Mouse (Mus musculus) brain, embryonic 14.5 days (tissue): ENCODE results near the gene Bcat1. TPM values are rescaled to one million over a fixed set of nuclear protein-coding genes. Genes with fewer than 3 reads are reported as not detected.
A peak's percentile ranks its signal among the peaks of the same experiment; 100 is the strongest.

Experiments
- DNase-seq: peaks from one replicate; pipeline ENCODE4 v3.0.0-alpha.2; 2011; ENCODE audit warnings: low read depth
- CTCF ChIP-seq: fragments of 200-500 bp; IDR thresholded peaks from 2 replicates; pipeline ENCODE4 v1.5.1; 2012; ENCODE audit warnings: inconsistent platforms, mild to moderate bottlenecking, moderate library complexity, borderline replicate concordance; ENCODE audit not compliant: insufficient read depth, insufficient read length; ENCODE audit errors: extremely low read depth
- POLR2A ChIP-seq: fragments of 200-500 bp; IDR thresholded peaks from 2 replicates; pipeline ENCODE4 v1.6.1; 2012; ENCODE audit warnings: mild to moderate bottlenecking, inconsistent platforms, borderline replicate concordance; ENCODE audit not compliant: poor library complexity, insufficient read depth, insufficient read length, severe bottlenecking; ENCODE audit errors: extremely low read depth
- polyA plus RNA-seq: library from polyadenylated mRNA; depleted of rRNA; stranded (reverse); fragments of >200 nt; gene quantifications from 2 replicates; pipeline ENCODE4 v1.2.3, GENCODE M21; 2012

Gene Bcat1
- polyA plus RNA-seq, 1 experiment: 34.6 TPM

- TF ChIP-seq POLR2A (no peak), CTCF (peak; percentile 9; the same call in 1 of the 2 replicates)
- DNase-seq: no peak
Measured at GRCm38 (mm10) chr6:144989193-144989592, 86.8 kb downstream of the Bcat1 start.

DNA sequence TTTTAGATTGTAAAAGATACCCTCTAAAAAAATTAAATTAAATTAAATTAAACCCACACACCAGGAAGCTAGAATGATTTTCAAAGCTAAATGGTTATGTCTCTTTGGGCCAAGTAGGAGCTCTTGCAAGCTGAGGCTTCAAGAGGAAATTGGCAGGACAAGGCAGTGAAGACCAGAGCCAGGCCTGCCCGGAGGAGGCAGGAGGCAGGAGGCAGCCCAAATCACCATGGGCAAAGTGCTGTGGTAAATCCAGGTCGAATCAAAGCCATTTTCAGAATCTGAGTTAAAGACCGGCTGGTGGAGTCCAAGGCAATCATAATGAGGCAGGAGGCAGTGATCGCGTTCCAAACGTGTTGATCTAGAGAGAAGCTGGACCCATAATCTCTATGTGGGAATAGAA is 88.3 kb downstream of the Bcat1 start:
- DNase-seq: no peak
- no peak for TF ChIP-seq CTCF
- TF ChIP-seq POLR2A: no peak

DNA sequence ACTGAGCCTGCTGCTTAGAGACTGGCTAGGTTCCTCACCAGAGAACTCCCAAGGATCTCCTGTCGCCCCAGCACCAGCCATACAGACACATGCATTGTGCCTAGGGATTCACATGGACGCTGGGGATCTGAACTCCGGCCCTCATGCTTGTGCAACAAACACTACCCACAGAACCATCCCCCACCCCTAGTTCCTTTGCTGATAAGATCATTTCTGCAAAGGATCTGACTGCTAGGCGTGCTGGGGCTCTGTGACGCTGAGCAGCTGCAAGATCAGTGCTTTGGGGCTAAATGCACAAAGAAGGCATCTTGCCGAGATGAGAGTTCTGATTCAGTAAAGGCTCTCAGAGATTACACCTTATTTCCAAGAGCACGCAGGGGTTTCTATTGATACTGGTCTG is 88.8 kb downstream of the Bcat1 start:
- DNase-seq: no peak
- no peak for TF ChIP-seq CTCF
- TF ChIP-seq POLR2A: no peak

DNA sequence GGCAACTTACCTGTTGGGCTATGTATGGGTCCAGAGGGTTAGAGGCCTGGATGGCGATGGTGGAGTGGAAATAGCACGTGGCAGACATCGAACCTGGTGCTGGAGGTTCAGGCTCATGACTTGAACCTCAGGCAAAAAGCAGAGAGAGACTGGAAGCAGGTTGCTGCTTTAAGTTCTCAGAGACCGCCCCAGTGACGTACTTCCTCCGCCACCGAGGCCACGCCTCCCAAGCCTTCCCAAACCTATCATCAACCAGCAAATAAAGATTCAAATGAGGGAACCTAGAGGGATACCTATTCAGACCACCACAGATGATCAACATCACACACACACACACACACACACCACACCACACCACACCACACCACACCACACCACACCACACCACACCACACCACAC is 91.8 kb downstream of the Bcat1 start:
- TF ChIP-seq POLR2A (no peak), CTCF (no peak)
- no peak for DNase-seq

GRCm38 (mm10) chr6:144982093-144982492 is 93.9 kb downstream of the Bcat1 start:
- no peak for DNase-seq
- TF ChIP-seq POLR2A: no peak
- TF ChIP-seq CTCF: no peak

GRCm38 (mm10) chr6:144972351-144972750 is 103.6 kb downstream of the Bcat1 start:
- TF ChIP-seq POLR2A (no peak), CTCF (no peak)
- no peak for DNase-seq

DNA sequence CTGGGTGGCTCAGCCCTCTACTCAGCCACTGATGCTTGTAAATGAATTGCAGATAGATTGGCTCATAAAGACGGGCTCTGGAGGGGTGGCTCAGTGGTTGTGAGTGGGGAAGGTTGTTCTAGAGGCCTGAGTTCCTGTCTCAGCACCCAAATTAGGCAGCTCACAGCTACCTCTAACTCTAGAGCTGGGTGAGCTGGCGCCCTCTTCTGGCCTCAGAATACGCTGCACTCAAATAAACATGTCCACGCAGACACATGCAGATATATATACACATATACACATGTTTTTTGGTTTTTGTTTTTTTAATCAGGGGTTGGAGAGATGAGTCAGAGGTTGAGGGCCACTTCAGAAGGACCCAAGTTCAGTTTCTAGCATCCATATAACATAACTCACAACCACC is 105.1 kb downstream of the Bcat1 start:
- TF ChIP-seq CTCF (peak; percentile 20; the same call in 1 of the 2 replicates), POLR2A (no peak)
- no peak for DNase-seq

DNA sequence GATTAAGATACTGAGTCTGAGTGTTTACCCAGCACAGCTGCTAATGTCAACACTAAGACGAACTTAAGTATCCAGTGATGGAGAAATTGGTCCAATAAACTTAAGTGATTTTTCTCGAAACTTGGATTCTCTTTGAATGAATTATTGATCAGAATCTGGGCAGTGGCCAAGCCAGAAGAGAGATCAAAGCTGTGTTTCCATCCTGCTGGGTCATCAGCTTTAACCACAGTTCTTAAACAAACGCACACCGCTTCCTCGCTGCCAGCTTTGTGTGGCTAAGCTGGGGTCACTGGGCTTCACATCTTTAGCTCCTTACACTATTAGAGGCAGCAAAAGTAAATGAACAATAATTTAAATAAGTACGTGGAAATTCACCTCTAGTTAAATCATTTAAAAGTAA is 108.4 kb downstream of the Bcat1 start:
- TF ChIP-seq CTCF (no peak), POLR2A (no peak)
- no peak for DNase-seq

- no peak for TF ChIP-seq POLR2A
- peak; percentile 31; the same call in 1 of the 2 replicates for TF ChIP-seq CTCF
- peak; percentile 71 for DNase-seq
Measured at GRCm38 (mm10) chr6:144964205-144964604, 111.8 kb downstream of the Bcat1 start.

DNA sequence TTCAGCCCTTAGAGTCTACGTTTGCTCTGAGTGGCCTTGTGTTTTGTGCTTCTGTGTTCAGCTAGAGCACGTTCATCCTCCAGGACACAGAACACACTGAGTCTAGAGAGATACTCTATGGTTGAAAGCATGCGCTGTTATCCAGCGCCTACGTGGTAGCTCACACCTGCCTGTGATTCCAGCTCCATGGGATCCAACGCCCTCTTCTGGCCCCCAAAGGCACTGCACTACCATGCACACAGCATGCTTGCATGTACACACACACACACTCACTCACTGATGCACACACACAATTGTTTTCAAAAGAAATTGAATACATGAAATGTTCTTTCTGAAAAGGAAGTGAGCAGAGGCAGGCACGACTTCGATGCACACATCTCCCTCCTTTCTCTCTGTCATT is 112.8 kb downstream of the Bcat1 start:
- TF ChIP-seq POLR2A: no peak
- peak; percentile 34; the same call in 1 of the 2 replicates for TF ChIP-seq CTCF

DNA sequence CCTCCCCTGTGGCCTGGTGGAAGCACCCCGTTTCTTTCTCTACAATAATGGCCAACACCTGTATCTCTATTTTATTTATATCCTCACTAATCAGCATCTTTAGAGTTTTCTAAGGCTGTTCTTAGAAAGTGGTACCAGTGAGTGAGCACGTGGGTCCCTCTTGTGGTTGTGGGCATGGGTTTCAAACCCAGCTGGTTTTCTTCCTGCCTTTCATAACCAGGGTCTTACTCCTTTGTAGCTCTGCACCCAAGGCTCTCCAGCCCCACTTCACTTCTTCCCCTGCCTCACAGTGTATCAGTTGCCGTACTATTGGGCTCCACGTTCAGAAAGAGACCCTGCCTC is 114.0 kb downstream of the Bcat1 start:
- DNase-seq: peak; percentile 75
- TF ChIP-seq POLR2A: no peak
- peak; percentile 51; the same call in 1 of the 2 replicates for TF ChIP-seq CTCF

More for the DNA sequence above, 112.8 kb downstream of the Bcat1 start:
- no peak for DNase-seq

GRCm38 (mm10) chr6:144961253-144962012 is 114.6 kb downstream of the Bcat1 start:
- DNase-seq: peak; percentile 88
- TF ChIP-seq POLR2A (no peak), CTCF (peak; percentile 47; the same call in 1 of the 2 replicates)

GRCm38 (mm10) chr6:144955887-144956547 is 120.0 kb downstream of the Bcat1 start:
- TF ChIP-seq POLR2A: no peak
- TF ChIP-seq CTCF: no peak
- no peak for DNase-seq
